Comparison of ENCODE assay signal across 24 mouse cellular contexts in the genomic region with DNA sequence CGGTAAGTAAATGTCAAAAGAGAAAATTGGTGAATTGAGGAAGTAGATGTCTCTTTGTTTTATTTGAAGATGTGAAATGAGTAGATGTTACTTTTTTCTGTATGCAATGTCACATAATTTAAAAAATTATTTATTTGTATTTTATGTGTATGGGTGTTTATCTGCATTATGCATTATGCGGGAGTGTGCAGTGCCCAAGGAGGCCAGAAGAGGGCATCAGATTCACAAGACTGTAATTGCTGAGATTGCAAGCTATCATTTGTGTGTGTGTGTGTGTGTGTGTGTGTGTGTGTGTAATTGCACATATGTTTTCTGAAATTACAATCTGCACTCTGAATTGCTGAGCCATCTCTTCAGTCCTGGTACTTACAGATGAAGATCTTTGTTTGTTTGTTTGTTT.
DNase-seq lines count a peak whose midpoint lies in the region; ATAC-seq and TF ChIP-seq lines count a peak whose summit lies in the region.
"Had no signal": no experiment of that assay in that cellular context is flagged by ENCODE, and none has a peak within 500 bp of the region (broad histone marks: within the 10 kb centered on the region; RNA-seq: fewer than 3 reads in every experiment).

No protein-coding gene starts in this region.

- DNase-seq in hindbrain, postnatal 0 days (ENCODE audit: low spot score), result no peak
- no peak for DNase-seq in lung, embryonic 14.5 days
- DNase-seq in lung, postnatal 4 days, result no peak
- DNase-seq in ZHBTc4 (ENCODE audit: low read depth, low spot score), result peak; percentile 23
- DNase-seq in embryo, embryonic 9.5 days (ENCODE audit: extremely low spot score), result no peak
- DNase-seq: adrenal gland, postnatal 10 days; B cell, adult 2 months; cerebellum, adult 8-10 months; heart, postnatal 4 days; liver; lung, postnatal 10 days; spleen, adult 18-20 months; thymus, postnatal 25 days had no signal

- no peak overlapping the region for H3K4me2 ChIP-seq in hindbrain, postnatal 0 days (ENCODE audit: low read depth, low read length)
- H3K4me2 ChIP-seq in hindbrain, embryonic 13.5 days, result no peak overlapping the region
- H3K4me2 ChIP-seq in lung, embryonic 14.5 days, result no peak overlapping the region
- H3K4me2 ChIP-seq: forebrain, embryonic 12.5 days; hindbrain, embryonic 15.5 days; intestine, embryonic 15.5 days; kidney, embryonic 15.5 days; midbrain, embryonic 12.5 days had no signal

- no peak overlapping the region for H3K4me3 ChIP-seq in hindbrain, postnatal 0 days (ENCODE audit: low read length)
- no peak overlapping the region for H3K4me3 ChIP-seq in hindbrain, embryonic 13.5 days
- H3K4me3 ChIP-seq in lung, embryonic 14.5 days (ENCODE audit: low read depth, low read length), result no peak overlapping the region
- no peak overlapping the region for H3K4me3 ChIP-seq in E14TG2a.4 (replicated peaks; ENCODE audit: low read length)
- H3K4me3 ChIP-seq: forebrain, embryonic 12.5 days; heart, embryonic 10.5 days; hindbrain, embryonic 15.5 days; intestine, embryonic 15.5 days; kidney, embryonic 15.5 days; limb, embryonic 10.5 days; midbrain, embryonic 12.5 days had no signal

- no peaks in the 10 kb centered on the region for H3K27me3 ChIP-seq in hindbrain, postnatal 0 days (ENCODE audit: insufficient read depth, low read length)
- H3K27me3 ChIP-seq in hindbrain, embryonic 13.5 days, result no peaks in the 10 kb centered on the region
- no peaks in the 10 kb centered on the region for H3K27me3 ChIP-seq in lung, embryonic 14.5 days (ENCODE audit: insufficient read depth, low read length)
- no peaks in the 10 kb centered on the region for H3K27me3 ChIP-seq in E14TG2a.4 (ENCODE audit: insufficient read depth, low read length)
- H3K27me3 ChIP-seq: CH12.LX; forebrain, embryonic 12.5 days; hindbrain, embryonic 15.5 days; intestine, embryonic 15.5 days; kidney, embryonic 15.5 days; midbrain, embryonic 12.5 days had no signal

- no peak overlapping the region for H3K27ac ChIP-seq in hindbrain, postnatal 0 days
- H3K27ac ChIP-seq in hindbrain, embryonic 13.5 days, result no peak overlapping the region
- H3K27ac ChIP-seq in lung, embryonic 14.5 days (ENCODE audit: low read depth), result no peak overlapping the region
- H3K27ac ChIP-seq: forebrain, embryonic 12.5 days; heart, embryonic 10.5 days; hindbrain, embryonic 15.5 days; intestine, embryonic 15.5 days; kidney, embryonic 15.5 days; limb, embryonic 10.5 days; midbrain, embryonic 12.5 days had no signal

- H3K4me1 ChIP-seq in hindbrain, postnatal 0 days (ENCODE audit: insufficient read depth, low read length), result no peaks in the 10 kb centered on the region
- H3K4me1 ChIP-seq in hindbrain, embryonic 13.5 days (replicated peaks), result no peaks in the 10 kb centered on the region
- H3K4me1 ChIP-seq in lung, embryonic 14.5 days (ENCODE audit: insufficient read depth), result no peaks in the 10 kb centered on the region
- peaks cover 32% of the 10 kb centered on the region for H3K4me1 ChIP-seq in E14TG2a.4 (replicated peaks; ENCODE audit: low read depth, low read length)
- H3K4me1 ChIP-seq: forebrain, embryonic 12.5 days; heart, embryonic 10.5 days; hindbrain, embryonic 15.5 days; intestine, embryonic 15.5 days; kidney, embryonic 15.5 days; limb, embryonic 10.5 days; midbrain, embryonic 12.5 days had no signal

- H3K9me3 ChIP-seq in hindbrain, postnatal 0 days (ENCODE audit: low read length), result no peaks in the 10 kb centered on the region
- H3K9me3 ChIP-seq in hindbrain, embryonic 13.5 days, result no peaks in the 10 kb centered on the region
- no peaks in the 10 kb centered on the region for H3K9me3 ChIP-seq in lung, embryonic 14.5 days (ENCODE audit: low read depth, low read length)
- H3K9me3 ChIP-seq in E14TG2a.4 (ENCODE audit: low read length), result no peaks in the 10 kb centered on the region; the same call in 1 of the 2 replicates
- H3K9me3 ChIP-seq: forebrain, embryonic 12.5 days; heart, embryonic 10.5 days; hindbrain, embryonic 15.5 days; intestine, embryonic 15.5 days; kidney, embryonic 15.5 days; limb, embryonic 10.5 days; midbrain, embryonic 12.5 days had no signal

- H3K9ac ChIP-seq in hindbrain, postnatal 0 days (replicated peaks; ENCODE audit: low read length), result no peak overlapping the region
- no peak overlapping the region for H3K9ac ChIP-seq in hindbrain, embryonic 13.5 days
- no peak overlapping the region for H3K9ac ChIP-seq in lung, embryonic 14.5 days
- H3K9ac ChIP-seq: forebrain, embryonic 12.5 days; hindbrain, embryonic 15.5 days; intestine, embryonic 15.5 days; kidney, embryonic 15.5 days; midbrain, embryonic 12.5 days had no signal

- WGBS in hindbrain, postnatal 0 days, result 98% methylated on average over 2 of the region's 2 CpGs
- WGBS in hindbrain, embryonic 13.5 days, result 93% methylated on average over 2 of the region's 2 CpGs
- WGBS in lung, embryonic 14.5 days, result 92% methylated on average over 2 of the region's 2 CpGs

- TF ChIP-seq CTCF in hindbrain, postnatal 0 days (IDR thresholded peaks at IDR 0.05; ENCODE audit: low read depth), result peak; percentile 42
- peak; percentile 33; the same call in 1 of the 2 replicates for TF ChIP-seq CTCF in lung, embryonic 14.5 days (IDR thresholded peaks at IDR 0.05; ENCODE audit: low read depth)
- TF ChIP-seq CTCF in E14TG2a.4 (conservative IDR thresholded peaks at IDR 0.05; ENCODE audit: low read length), result peak; percentile 74

- no peaks in the 10 kb centered on the region for H3K36me3 ChIP-seq in hindbrain, postnatal 0 days (ENCODE audit: insufficient read depth, low read length)
- no peaks in the 10 kb centered on the region for H3K36me3 ChIP-seq in hindbrain, embryonic 13.5 days
- no peaks in the 10 kb centered on the region for H3K36me3 ChIP-seq in lung, embryonic 14.5 days (ENCODE audit: insufficient read depth)
- H3K36me3 ChIP-seq in E14TG2a.4 (ENCODE audit: insufficient read depth, low read length), result no peaks in the 10 kb centered on the region
- H3K36me3 ChIP-seq: forebrain, embryonic 12.5 days; heart, embryonic 10.5 days; hindbrain, embryonic 15.5 days; intestine, embryonic 15.5 days; kidney, embryonic 15.5 days; limb, embryonic 10.5 days; midbrain, embryonic 12.5 days had no signal

- no peak for ATAC-seq in hindbrain, postnatal 0 days
- no peak for ATAC-seq in hindbrain, embryonic 13.5 days (ENCODE audit: low FRiP score)
- no peak for ATAC-seq in lung, embryonic 14.5 days (ENCODE audit: insufficient read depth)
- no peak for ATAC-seq in erythroid progenitor cell, adult 5-6 weeks (replicated peaks; ENCODE audit: low FRiP score, poor library complexity, severe bottlenecking)
- ATAC-seq: intestine, embryonic 15.5 days had no signal
